Mouse (Mus musculus): ENCODE results near the gene Zfp626. TPM values are rescaled to one million over a fixed set of nuclear protein-coding genes. Genes with fewer than 3 reads are reported as not detected.

Zfp626 gene
- polyA plus RNA-seq (2012; ENCODE audit: low replicate concordance) = 0.08 and 0.58 TPM in 2 replicates

GRCm38 (mm10) chr7:27806896-27807295 is at the start of gene Zfp626:
Gene Zfp626 (plus strand): TSS chr7:27807196.

DNA sequence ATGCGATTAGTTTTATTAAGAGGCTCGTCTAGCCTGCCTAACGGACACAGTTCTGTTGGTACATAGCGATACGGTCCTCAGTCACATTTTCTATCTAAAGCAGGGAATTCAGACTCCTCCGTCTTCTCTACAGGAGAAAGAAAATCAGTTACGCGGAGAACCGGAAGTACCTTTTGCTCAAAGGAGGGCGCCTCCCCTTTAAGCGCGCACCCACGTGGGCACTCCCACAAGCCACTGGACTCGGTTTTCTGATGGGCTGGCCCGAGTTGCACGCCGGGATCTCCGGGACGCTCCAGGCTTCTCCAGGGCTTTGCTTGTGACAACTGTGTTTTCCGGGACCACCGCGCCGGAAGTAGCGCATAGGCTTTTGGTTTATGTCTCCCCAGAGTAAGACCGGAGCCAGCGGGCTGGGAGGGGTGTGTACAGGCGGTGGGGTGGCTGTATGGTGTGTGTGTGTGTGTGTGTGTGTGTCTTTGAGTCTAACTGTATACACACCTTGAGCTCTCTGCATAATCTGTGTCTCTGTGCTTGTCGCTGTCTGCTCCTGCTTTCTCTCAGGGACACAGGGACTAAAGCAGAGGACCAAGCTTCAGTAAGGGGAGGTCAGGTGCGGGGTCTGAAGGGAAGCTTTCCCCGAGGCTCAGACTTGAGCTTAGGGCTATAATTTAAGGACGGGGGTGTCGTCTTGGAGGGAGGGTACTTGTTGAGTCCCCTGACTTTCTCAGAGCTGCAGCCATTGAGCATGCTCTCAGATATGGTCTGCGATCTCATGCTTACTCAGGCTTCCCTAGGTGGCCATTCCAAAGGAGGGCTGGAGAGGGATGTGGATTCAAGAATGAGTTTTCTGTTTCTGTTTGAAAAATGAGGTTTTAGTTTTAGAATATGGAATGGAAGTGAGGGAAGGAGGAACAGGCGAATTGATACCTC is 31.6 kb downstream of the Zfp626 start, which contains the start of gene Zfp59:
Zfp59 (plus strand) TSS at position 285 of the 927 bp plus-strand sequence.

GRCm38 (mm10) chr7:27857227-27857626 is 50.2 kb downstream of the Zfp626 start, which contains the start of gene Zfp607a:
Gene Zfp607a (plus strand): TSS chr7:27857527.

Other genes with a start within 250 kb of the Zfp626 start
- 55.1 and 70.8 TPM in 2 replicates for gene Akt2, start 215.6 kb upstream of the Zfp626 start, polyA plus RNA-seq (2012; ENCODE audit: low replicate concordance)
- not detected in 2 replicates for gene Ttc9b, start 153.3 kb upstream of the Zfp626 start, polyA plus RNA-seq (2012; ENCODE audit: low replicate concordance)
- gene Map3k10, start 132.6 kb upstream of the Zfp626 start, polyA plus RNA-seq (2012; ENCODE audit: low replicate concordance) = 27.7 and 48.8 TPM in 2 replicates
- 0.17 and 0.52 TPM in 2 replicates for gene Zfp607b, start 117.9 kb upstream of the Zfp626 start, polyA plus RNA-seq (2012; ENCODE audit: low replicate concordance)
- gene Zfp60, start 75.8 kb upstream of the Zfp626 start, polyA plus RNA-seq (2012; ENCODE audit: low replicate concordance) = 0.22 and 1.1 TPM in 2 replicates
- gene Zfp59, start 31.4 kb downstream of the Zfp626 start, polyA plus RNA-seq (2012; ENCODE audit: low replicate concordance) = 0.21 and 0.45 TPM in 2 replicates
- 0.42 and 0.51 TPM in 2 replicates for gene Zfp607a, start 50.3 kb downstream of the Zfp626 start, polyA plus RNA-seq (2012; ENCODE audit: low replicate concordance)
- 0.28 and 0.71 TPM in 2 replicates for gene Zfp974, start 122.3 kb downstream of the Zfp626 start, polyA plus RNA-seq (2012; ENCODE audit: low replicate concordance)
- gene Zfp780b, start 172.0 kb downstream of the Zfp626 start, polyA plus RNA-seq (2012; ENCODE audit: low replicate concordance) = 0.24 and 1.1 TPM in 2 replicates
- gene Zfp850, start 206.9 kb downstream of the Zfp626 start, polyA plus RNA-seq (2012; ENCODE audit: low replicate concordance) = 0.05 and 0.19 TPM in 2 replicates
- 25.6 and 53.5 TPM in 2 replicates for gene Psmc4, start 242.9 kb downstream of the Zfp626 start, polyA plus RNA-seq (2012; ENCODE audit: low replicate concordance)